Mouse (Mus musculus) kidney, adult 8-10 months (tissue): ENCODE measurements at regions not wholly inside any gene's neighbourhood (a gene's known extent, or its start where the extent isn't known, plus 50 kb on each side); places are given as distances from the start of the nearest gene placed in this dataset.

Experiments
- DNase-seq, 2 experiments: peaks; one replicate each; pipeline ENCODE4 v3.0.0; 2022

DNA sequence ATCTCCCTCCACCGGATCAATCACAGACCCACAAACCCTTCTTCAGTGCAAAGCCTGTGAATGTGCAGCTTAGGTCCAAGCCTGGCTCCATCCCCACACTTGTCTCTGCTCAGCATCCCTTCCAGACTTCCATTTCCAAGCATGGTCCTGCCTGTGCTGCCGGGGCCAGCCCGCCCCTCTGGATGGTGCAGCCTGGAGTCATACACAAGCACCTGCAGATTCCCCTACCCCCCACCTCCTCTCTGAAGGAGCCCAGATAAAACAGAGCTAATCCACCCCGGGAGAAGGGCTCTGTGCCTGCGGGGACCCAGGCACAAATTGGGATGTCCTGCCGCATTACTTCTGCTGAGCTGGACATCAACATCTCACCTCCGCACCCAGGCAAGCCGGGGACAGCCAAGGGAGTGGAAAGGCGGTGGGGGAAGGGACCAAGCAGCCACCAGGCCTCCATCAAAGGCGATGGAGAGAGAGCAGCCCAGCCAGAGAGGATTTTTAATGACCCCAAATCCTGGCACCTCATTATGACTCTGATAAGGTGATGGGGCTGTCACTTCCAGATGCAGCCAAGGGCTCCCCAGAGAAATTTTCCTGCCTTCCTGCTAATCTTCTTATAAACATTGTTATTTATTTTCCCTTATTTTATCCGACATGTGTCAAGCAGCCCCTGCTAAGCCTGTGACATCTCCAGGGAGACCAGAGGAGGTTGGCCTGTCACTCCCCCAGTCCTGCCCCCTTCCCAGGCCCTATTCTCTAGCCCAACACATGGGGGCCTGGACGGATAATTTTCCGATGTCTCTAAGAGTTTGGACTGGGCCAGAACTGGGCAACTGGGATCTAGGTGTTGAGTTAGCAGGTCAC lies 105.5 kb upstream of the Unc5b start:
- DNase-seq, result no peak

DNA sequence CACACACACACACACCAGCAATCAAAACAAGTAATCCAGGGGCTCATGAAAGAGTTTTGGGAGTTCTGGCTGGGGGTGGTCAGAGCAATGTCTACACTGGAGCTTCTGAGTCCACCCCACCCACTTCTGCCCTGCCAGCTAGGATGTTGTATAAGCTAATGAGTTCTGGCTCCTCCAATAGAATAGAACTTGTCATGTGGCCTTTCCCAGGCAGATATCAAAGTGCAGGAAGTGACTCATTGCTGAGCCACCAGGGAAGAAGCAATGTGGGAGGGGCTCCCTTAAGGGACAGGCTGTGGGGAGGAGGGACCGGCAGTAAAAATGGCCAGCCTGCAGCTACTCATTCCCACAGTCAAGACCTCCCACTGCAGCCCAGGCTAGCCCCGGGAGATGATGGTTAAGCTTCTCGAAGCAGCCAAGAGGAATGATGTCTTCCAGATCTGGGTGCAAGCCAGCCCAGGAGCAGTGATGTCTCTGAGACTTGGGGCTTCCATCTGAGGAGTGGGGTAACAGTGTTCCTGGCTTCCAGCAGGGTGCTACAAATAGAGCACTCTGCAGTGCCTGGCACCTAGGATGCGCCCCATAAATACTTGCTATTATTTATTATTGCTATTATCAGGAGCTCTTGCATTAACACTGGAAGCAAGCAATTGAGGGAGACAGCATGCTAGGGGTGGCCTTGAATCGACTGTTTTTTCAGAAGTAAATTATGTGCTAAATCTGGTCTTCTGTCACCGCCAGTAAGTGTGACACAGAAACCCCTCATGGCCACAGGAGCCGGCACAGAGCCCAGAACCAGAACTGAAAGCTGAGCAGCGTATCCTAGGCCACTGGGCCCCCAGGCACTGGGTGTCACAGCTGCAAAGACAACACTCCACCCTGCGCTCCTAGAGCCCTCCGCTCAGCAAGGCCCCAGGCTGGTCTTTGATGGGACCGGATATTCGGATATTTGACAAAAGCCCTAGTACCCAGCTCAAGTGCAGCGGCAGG lies 103.2 kb upstream of the Unc5b start:
- peak; percentile 40 to 61 for DNase-seq

DNA sequence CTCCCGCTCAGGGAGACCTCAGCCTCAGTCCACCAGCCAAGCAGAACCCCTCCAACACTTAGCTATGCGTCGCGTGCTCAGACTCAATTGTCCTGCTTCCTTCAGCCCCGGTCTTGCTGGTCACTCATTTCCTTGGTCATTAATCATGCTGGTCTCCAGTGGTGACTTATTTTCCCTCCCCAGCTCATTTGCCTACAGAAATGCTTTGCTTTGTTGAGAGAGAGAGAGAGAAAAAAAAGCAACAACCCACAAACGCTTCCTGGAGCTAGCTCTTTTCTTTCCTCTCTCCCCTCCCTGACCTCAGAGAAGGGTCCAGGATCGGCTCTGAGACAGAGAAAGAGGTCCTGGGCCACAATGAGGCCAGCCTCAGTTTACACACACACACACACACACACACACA lies 102.5 kb upstream of the Unc5b start:
- no peak for DNase-seq

DNA sequence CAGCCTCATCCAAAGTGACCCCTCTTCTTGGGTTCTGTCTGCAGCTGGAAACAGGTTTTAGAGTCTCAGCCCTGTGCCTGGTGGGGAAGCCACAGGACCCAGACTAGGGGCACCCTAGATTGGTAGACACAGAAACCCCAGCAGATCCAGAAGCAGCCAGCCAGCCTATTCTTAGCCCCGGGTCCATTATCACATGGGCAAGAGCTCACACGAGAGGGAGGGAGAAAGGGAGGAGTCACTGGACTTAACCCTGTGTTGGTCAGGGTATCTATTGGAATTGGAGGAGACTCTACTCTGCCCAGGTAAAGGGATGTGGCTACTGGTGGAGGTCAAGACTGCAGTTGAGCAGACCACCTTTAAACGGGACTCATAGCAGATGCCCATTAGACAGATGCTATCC lies 101.5 kb upstream of the Unc5b start:
- DNase-seq, result no peak

DNA sequence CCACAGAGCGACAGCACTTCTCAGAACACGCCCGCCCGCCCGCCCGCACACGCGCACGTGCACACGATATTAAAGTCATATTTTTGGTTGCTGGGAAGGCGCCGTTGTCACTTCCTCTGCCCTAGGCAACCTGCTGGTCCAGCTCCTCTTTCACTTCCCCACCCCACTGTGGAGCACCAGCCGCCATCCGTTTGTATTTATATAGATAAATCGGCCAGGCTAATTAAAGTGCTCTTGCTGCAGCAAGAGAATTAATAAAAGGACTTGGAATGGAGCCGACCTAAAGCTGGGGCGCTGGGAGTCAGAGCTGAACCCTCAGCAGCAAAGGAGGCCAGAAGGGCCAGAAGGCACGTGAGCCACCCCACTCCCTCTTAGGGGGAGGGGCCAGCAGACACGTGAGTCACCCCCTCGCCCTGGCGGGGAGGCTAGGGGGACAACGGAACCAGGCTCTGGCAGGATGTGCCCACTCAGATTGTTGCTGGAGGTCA lies 100.6 kb upstream of the Unc5b start:
- no peak for DNase-seq

DNA sequence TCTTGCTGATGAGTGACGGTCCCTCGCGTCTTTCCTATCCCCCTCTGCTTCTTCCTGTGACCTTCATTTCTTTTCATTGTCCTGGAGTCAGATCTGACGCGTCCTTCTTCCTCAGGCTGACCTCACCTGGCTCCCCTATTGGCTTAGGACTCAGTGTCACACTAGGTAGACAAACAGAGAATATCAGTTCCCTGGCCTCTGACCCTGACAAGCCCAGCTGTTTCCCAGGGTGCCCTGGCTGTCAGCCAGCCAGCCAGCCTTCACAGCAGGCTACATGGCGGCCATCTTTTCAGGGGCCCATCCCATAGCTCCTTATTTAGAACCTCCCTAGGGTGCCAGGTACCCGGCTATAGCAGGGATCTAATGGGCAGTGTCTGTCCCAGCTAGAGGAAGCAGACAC lies 97.3 kb upstream of the Unc5b start:
- no peak for DNase-seq

DNA sequence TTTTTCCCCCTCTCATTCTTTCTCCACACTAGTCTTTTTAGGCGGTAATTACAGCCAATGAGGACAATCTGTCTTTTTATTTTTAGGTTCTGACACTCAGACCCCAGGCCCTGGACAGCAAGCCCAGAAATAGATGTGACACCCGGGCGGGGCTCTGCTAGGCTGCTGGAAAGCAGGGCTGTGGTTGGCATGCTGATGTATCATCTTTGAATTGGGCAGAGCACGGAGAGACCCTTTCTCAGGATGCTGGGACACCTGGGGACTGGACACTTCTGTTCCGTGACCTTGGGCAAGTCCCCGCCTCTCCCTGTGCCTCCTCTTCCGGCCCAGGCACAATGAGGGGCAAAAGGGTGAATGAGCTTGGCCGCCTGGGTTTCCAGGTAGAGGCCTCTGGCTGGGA lies 96.8 kb upstream of the Unc5b start:
- DNase-seq, result no peak

DNA sequence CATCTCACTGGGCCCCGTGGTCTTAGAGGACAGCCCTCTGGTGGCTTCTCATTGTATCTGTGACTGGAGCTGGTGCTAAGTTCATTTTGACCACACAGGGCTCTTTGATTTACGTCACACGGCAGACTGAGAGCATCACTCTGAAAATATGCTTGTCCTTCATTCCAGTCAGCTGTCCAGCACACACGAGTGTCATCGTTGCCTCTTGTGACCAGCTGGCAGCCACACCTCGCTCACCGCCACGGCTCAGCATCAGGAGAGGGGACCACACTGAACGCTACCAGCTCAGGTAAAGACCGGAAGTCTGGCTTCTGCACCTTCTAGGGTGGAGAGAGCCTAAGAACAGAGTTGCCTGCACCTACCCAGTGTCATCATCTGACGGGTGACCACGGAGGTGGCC lies 95.3 kb upstream of the Unc5b start:
- DNase-seq, result no peak

DNA sequence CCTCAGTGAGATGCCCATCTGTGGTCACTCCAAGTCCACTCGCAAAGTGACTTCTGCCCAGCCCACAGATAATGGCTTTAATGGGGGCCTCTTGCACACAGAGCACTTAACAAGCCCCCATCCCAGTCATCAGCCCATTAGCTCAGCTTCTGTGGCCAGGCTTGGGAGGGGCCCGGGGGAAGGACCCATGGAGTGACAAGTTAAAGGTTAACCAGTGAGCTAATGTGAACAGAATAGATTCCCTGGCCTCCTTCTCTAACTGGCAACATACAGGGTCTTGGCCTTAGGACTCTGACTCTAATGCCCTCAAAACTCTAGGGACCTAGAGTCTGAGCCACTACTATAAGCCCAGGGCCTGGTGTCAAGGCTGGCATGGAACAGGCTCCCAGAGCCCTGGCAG lies 94.3 kb upstream of the Unc5b start:
- DNase-seq, result no peak

DNA sequence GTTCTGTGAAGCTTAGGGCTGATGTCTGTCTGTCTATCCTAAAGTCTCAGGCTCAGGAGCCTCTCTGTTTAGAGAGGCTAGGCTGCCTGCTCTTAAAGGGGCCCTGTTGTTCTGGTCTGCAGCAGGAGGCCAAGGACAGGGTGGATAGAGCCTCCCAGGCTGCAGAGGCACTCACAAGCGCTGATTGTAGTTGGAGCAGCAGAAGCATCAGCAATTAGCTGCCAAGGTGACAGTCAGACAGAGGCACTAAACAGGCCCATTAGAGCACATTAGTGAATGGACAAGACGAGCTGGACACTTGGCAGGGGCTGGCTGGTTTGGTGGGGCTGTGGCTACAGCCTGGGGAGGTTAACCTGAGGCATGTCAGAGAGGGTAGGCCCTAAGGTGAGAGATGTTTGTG lies 93.8 kb upstream of the Unc5b start:
- no peak for DNase-seq

DNA sequence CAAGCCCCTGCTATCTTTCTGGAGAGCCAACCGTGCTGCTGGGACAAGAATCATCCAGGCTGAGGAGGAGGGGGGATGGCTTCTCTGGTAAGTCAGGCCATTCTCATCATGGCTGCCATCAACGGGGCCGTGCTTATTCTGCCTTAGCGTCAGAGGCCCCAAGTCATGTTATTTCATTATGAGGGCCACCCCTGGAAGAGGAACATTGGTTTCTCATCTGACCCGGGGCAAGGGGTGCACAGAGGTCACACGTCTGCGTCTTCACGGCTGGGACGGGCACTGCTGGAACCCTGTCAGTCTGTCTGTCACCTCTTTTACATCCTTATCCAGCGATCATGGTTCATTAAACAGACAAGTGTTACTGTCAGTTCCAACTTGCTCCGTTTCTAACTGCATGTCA lies 92.4 kb upstream of the Unc5b start:
- DNase-seq, result no peak

DNA sequence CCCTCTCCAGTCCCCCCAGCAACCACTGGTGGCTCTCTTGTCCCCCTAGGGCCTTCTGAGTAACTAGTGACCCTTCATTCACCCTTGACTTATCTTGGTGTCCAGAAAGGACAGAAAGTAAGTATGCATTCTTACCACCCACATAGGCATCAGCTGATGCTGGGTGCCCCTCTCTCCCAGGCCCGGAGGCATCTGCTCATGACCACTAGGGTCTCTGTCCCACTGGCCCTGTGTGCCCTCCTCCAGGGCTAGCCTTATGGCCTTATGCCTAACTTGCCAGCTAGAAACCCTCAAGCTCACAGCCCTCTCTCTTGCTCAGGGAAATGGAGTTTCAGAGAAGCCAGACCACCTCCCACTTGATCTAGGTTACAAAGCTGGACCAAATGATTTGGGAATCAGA lies 89.2 kb upstream of the Unc5b start:
- DNase-seq, result no peak

DNA sequence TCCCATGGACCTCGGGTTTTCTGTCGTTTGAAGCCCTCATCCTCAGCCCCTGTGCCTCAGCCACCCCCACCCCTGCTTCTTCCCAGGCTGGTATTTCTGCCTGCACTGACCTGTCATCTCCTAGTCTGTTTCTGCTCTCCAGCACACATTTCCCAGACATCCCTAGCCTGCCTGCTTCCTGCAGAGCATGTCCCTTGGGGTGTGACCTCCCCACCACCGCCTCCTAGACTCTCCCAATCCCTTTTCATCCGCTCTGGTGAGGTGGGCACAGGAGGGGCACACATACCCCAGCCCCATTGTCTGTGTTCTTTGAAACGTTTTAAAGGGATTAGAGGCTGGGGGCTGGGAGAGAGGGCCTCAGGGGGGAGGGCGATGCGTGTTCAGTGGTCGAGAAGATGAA lies 86.6 kb upstream of the Unc5b start:
- no peak for DNase-seq

DNA sequence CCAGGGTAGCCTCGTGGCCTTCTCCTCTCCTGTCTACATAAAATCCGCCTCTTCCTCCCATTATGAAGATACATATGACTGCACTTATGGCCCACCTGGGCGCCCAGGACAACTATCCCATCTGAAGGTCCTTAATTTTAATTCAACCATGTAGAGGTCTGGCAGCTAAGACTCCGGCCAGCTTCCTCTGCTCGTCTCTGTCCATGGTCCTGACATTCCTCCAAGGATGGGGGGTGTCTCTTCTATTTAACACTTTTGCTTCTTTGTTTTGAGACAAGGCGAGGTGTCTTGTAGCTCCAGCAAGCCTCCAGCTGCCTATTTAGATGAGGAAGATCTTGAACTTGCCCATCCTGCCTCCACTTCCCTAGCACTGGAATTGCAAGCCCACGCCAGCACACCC lies 83.0 kb upstream of the Unc5b start:
- DNase-seq, result no peak

DNA sequence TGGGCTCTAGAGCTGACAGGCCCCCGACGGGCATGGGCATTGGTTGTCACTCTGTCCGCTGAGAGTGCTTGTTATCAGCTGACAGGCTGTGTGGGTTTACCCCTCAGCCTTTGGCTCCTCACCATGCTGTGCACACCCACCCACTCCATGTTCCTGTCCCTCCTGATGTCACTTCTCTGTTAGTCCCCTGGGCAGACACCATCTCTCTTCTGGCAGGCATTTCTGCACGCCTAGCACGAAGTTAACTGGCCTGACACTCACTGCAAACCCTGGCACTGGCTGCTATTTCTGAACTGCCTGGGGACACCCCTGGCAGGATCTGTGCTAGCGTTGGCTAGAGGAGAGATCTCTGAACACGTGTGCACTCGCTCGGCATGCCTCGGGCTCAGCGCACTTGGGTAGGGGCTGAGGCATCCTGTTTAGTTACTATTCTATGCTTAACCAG lies 82.1 kb upstream of the Unc5b start:
- DNase-seq, result no peak

DNA sequence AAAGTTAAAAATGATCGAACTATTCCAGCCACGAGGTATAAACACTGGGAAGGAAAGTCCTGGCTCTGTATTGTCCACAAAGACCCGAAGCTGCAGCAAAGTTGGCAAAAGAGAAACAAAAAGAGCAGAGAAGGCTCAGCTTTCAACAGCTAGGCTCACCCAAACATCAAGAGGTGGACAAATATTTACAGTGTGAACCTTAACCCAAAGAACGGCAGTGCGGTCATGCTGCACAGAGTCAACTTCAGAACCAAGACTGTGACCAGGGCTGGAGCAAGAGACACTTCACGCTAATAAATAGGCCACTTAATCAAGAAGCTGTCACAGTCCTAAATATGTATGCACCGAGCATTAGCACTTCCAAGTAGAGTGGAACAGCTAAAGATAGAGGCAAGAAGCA lies 73.0 kb upstream of the Unc5b start:
- no peak for DNase-seq

DNA sequence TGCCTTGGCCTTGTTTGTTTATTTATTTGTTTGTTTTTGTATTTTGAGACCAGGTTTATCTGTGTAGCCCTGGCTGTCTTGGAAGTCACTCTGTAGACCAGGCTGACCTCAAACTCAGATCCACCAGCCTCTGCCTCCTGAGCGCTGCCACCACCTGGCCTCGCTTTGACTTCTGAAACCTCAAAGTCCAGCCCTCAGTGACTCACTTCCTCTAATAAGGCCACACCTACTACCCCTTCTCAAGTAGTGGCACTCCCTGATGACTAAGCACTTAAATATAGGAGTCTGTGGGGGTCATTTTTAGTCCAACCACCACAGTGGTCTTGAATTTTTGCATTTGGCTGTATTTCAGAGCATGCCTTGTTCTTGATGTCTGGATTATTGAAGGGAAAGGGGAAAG lies 69.6 kb upstream of the Unc5b start:
- no peak for DNase-seq

DNA sequence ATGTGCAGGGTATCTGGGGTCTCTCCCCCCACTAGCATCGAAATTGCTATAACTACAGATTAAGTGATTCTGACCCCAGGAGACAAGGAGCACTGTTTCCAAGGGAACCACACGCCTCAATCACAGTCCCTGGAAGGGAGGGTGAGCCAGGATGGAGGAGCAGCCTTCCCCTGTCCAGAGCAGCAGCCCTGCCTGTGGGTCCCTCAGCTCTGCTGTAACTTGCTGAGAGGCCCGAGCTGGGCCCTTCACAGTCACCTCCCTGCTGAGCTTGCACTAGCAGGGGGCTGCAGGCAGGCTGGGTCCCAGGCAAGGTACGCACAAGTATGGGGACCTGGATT lies 62.4 kb upstream of the Unc5b start:
- DNase-seq, result no peak

DNA sequence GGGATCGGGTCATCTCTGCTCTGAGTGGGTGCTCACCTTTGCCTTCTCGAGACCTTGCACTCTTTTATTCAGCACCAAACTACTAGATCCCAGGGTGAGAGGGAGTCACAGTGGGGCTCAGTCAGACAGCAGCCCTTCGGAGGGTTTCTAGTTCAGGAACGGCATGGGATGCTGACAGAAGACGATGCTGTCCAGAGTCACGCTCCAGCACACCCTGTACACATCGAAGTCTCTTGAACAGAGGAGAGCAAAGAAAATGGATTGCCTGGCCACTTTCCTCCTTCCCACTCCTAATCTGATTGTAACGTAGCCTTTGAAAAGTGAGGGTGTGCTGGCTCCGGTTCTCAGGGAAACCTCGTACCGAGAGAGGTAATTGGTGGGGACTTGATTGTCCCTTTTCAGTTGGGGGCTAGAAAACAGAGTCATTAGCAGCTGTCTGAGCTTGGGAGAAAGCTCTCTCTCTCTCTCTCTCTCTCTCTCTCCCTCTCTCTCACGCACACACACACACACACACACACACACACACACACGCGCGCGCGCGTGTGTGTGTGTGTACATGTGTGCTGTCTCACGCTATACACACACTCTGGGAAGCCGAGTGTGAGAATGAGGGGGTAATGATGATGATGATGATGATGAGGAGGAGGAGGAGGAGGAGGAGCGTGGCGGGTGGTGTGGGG lies 61.9 kb upstream of the Unc5b start:
- no peak for DNase-seq

DNA sequence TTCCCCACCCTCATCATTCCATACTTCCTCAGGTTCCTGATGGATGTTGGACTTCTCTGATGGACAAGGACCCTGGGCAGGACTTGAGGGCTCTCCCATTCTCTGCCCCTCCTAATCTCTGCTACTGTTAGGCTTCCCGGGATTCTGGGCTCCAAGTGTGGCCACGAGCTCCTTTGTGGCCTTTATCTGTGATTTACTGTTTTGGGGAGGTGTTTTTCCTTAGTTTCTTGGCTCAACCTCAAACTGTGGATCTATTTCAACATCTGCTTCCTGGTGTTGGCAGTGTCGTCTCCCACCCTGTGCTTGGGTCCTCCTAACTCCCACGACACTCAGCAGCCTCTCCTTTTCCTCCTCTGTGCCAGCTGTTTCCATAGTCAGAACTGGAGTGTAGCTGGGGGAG lies 61.3 kb upstream of the Unc5b start:
- peak; percentile 20 to 50 for DNase-seq

DNA sequence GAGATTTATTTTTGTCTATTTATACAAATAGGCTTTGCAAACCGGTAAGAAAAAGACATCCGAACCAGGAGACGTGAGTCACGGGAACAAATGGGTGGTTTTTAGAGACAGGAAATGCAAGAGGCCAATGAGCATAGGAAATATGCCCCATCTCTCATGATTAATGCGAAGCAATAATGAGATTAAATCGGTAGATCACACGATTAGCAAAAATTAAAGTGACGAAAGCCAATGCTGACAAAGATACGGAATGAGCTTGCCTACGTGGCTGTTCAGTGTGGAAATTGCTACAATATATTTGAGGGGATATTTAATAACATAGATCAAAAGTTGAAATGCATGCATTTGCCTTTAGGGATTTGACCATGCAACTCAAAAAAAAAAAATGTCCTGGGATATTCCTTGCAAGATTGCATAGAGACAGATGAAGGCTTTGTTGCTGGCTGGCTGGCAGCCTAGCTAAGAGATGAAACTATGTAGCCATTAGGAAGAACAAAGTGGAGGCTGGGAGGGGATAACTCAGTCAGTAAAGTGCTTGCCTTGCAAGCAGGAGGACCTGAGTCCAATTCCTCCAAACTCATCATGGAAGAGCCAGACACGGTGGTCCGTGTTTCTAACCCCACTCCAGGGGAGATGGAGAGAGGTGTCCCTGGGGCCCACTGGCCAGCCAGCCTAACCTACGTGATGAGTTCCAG lies 60.2 kb upstream of the Unc5b start:
- DNase-seq, result no peak

DNA sequence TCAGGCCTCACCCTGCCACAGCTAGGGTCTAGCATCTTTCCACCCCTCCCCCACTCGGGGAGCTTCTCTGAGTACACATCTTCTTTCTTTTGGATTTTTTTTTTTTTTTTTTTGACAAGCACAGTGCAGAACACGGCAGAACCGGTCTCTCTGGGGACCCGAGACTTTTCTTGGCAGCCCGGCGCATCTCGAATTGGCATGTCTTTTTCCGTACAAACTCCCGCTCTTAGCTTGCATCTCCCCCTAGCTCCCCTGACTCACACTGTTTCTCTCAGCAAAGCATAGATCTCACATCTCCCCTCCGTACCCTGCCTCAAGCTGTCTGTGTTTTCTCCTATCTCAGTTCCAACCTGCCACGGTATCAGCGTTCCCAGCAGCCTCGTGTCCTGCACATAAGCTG lies 58.4 kb upstream of the Unc5b start:
- DNase-seq, result no peak

DNA sequence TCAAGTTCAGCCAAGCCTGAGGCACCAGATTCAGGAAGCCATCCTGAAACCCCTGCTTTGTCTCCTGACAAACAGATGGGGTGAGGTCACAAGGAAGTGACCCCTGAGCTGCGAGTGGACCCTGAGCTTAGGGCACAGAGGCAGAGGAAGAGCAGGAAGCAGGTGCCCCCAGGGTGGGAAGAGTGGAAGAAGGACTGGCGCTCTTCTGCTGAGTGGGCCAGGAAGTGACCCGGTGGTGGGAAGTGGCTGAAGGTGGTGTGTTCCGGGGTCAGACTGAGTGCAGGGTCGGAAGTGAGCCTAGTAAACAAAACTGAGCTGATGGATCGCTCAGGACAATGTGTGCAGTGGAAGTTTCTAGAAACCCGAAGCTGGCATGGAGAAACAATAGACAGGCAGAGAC lies 57.2 kb upstream of the Unc5b start:
- DNase-seq, result peak; percentile 18 to 38
